Mouse (Mus musculus): ENCODE measurements at regions not wholly inside any gene's neighbourhood (a gene's known extent, or its start where the extent isn't known, plus 50 kb on each side); places are given as distances from the start of the nearest gene placed in this dataset.

DNA sequence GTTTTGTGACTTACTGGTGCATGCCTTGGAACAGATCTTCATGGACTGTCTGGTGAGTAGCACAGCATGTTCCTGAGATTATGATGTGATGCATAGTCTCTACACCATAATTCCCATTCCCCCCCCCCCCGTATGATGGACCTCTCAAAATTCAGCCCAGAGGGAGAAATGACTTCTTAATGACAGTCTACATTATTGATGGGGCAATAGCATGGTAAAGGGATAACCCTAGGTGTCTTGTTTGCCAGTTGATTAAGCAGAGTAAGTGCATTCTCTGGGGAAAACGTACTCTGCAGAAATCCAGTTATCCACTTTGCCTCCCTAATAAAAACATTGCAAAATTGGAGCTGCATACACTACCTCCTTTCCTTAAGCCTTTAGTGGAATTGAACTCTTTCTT lies 684.7 kb downstream of the Stpg2 start:
- Histone ChIP-seq H3K4me3 (no peak overlapping the region), H3K4me1 (0 out of 2 replicates have a peak, but pooled peaks cover 4% of the 10 kb centered on the region), H3K27me3 (no peaks in the 10 kb centered on the region), H3K36me3 (no peaks in the 10 kb centered on the region), H3K9me3 (no peaks in the 10 kb centered on the region), H3K9ac (no peak overlapping the region), H3K4me2 (no peak overlapping the region), H3K27ac (no peak overlapping the region)
- WGBS, result 69% methylated on average over 2 of the region's 2 CpGs
- ATAC-seq (ENCODE audit: insufficient number of reproducible peaks, insufficient read depth, low FRiP score, low TSS enrichment, low read depth), result no peak

DNA sequence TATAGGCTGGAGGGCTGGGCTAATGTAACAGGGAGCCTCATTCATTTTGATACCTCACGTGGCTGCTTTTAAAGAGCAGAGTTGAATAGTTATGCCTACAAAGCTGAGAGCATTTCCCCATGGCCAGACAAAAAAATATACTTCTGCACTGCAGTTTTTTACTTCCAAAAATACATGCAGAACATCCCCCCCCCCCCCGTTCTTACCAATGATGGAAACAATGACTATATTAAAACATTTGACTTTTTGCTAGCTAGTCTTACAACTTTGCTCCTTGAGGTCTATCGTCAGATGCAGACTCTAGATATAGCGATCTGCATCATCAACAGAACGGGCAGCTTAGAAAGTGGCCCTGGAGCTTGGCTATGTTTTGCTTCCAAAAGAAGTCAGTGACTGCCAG lies 692.4 kb downstream of the Stpg2 start:
- Histone ChIP-seq H3K9ac (no peak overlapping the region), H3K36me3 (no peaks in the 10 kb centered on the region), H3K27me3 (no peaks in the 10 kb centered on the region), H3K4me2 (no peak overlapping the region), H3K4me1 (0 out of 2 replicates have a peak, but pooled peaks cover 3% of the 10 kb centered on the region), H3K4me3 (no peak overlapping the region), H3K9me3 (peaks cover 3% of the 10 kb centered on the region; the same call in 1 of the 2 replicates), H3K27ac (no peak overlapping the region)
- WGBS, result 81% methylated on average over 5 of the region's 5 CpGs
- ATAC-seq (ENCODE audit: insufficient number of reproducible peaks, insufficient read depth, low FRiP score, low TSS enrichment, low read depth), result no peak

GRCm38 (mm10) chr3:139899213-139899612 lies 693.7 kb downstream of the Stpg2 start:
- 14% methylated on average over 5 of the region's 5 CpGs for WGBS
- ATAC-seq (ENCODE audit: insufficient number of reproducible peaks, insufficient read depth, low FRiP score, low TSS enrichment, low read depth), result no peak
- Histone ChIP-seq H3K36me3 (no peaks in the 10 kb centered on the region), H3K9me3 (peaks cover 3% of the 10 kb centered on the region; the same call in 1 of the 2 replicates), H3K27me3 (no peaks in the 10 kb centered on the region), H3K27ac (no peak overlapping the region), H3K4me2 (no peak overlapping the region), H3K4me3 (no peak overlapping the region), H3K4me1 (0 out of 2 replicates have a peak, but pooled peaks cover 3% of the 10 kb centered on the region), H3K9ac (no peak overlapping the region)

DNA sequence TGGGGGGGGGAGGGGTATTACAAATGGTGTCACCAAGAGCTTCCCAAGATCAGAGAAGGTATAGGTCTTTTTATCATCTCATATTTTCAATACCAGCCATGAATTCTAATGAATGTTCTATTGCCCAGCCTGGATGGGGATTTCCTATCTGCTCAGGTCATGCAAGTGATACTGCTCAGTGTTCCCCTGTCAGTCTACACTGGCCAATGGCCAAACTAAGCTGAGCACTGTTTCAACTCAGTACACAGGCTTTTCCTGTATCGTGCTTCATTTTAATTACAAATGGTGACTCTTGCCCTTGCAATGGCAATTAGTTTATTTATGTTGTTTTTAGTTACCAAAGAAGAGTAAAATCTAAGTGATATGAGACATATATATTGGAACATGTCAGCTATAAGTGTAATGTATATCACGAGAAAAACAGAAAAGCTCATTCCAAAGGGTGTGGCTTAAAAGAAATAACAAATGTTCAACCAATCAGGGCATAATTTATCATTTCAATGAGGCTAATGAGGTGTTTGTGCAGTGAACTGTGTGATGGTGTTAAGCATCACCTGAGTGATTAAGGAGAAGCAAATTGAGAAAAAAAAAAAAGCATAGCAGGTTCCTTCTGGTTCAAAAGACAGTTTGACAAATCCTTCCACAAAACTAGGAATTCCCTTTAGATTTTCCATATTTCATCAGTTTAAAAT lies 708.3 kb downstream of the Stpg2 start:
- no peaks in the 10 kb centered on the region for H3K9me3 ChIP-seq
- ATAC-seq (ENCODE audit: insufficient number of reproducible peaks, insufficient read depth, low FRiP score, low TSS enrichment, low read depth), result no peak
- no peaks in the 10 kb centered on the region for H3K27me3 ChIP-seq
- 83% methylated on average over 2 of the region's 2 CpGs for WGBS
- no peaks in the 10 kb centered on the region for H3K36me3 ChIP-seq
- no peak overlapping the region for H3K4me3 ChIP-seq
- H3K9ac ChIP-seq, result no peak overlapping the region
- H3K4me2 ChIP-seq, result no peak overlapping the region
- no peaks in the 10 kb centered on the region for H3K4me1 ChIP-seq
- H3K27ac ChIP-seq, result no peak overlapping the region

- Histone ChIP-seq H3K9ac (no peak overlapping the region), H3K4me1 (no peaks in the 10 kb centered on the region), H3K36me3 (no peaks in the 10 kb centered on the region), H3K4me2 (no peak overlapping the region), H3K27ac (no peak overlapping the region), H3K27me3 (no peaks in the 10 kb centered on the region), H3K9me3 (no peaks in the 10 kb centered on the region), H3K4me3 (no peak overlapping the region)
- ATAC-seq (ENCODE audit: insufficient number of reproducible peaks, insufficient read depth, low FRiP score, low TSS enrichment, low read depth), result no peak
- WGBS, result 43% methylated on average over 3 of the region's 3 CpGs
Observed at GRCm38 (mm10) chr3:139922267-139922666, 716.8 kb downstream of the Stpg2 start.

DNA sequence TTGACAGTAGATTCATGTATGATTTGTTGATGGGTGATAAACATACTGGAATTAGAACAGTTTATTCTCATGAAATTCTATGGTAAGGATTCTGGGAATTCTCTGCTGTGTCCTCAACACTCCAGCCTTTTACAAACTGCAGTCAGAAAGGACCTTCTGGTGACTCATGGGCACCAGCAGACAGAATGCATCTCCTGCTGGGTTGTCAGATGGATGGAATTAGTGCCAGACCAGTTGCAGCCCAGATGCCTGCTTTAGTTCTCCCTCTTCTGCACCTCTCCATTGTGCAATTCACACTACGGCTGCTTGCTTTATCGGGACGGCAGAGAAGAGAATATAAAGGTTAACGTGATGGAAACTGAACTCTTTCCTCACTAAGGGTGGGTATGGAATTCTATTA lies 727.5 kb downstream of the Stpg2 start:
- no peak for ATAC-seq (ENCODE audit: insufficient number of reproducible peaks, insufficient read depth, low FRiP score, low TSS enrichment, low read depth)
- WGBS, result 68% methylated on average over 4 of the region's 4 CpGs
- H3K27me3 ChIP-seq, result no peaks in the 10 kb centered on the region

DNA sequence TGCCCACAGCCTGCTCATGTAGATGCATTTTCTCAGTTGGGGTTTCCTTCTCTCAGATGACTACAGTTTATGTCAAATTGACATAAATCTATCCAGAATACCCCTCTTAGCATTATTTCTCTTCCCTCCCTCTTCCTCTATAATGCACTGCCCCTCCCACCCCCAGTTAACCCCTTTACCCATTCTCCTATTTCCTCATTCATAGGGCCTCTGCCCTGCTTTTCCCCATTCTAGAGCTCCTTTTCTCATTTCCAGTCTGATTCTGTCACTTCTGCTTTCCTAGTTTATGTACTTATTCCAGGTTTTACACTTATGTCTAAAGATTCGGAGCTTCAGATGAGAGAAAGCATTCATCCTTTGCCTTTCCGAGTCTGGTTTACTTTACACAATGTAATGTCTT lies 740.7 kb downstream of the Stpg2 start:
- no peak overlapping the region for H3K4me2 ChIP-seq

More for the DNA sequence above, 727.5 kb downstream of the Stpg2 start:
- no peaks in the 10 kb centered on the region for H3K9me3 ChIP-seq
- no peaks in the 10 kb centered on the region for H3K36me3 ChIP-seq
- no peak overlapping the region for H3K4me3 ChIP-seq
- no peak overlapping the region for H3K4me2 ChIP-seq
- no peaks in the 10 kb centered on the region for H3K4me1 ChIP-seq
- no peak overlapping the region for H3K9ac ChIP-seq
- H3K27ac ChIP-seq, result no peak overlapping the region

DNA sequence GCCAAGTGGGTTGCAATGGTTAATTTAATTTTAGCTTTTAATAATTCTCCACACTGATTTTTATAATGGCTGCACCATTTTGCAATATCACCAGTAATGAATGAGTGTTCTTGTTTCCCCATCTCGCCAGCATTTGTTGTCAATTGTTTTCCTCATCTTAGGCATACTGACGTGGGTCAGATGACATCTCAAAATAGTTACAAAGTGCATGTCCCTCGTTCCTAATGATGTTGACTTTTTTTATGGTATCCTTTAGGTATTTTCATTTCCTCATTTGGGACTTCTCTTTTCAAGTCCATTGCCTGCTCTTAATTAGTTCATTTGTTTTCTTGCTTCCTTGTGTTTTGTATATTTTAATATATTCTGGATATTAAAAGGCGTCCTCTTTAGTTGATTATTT lies 741.8 kb downstream of the Stpg2 start:
- no peak for ATAC-seq (ENCODE audit: insufficient number of reproducible peaks, insufficient read depth, low FRiP score, low TSS enrichment, low read depth)
- Histone ChIP-seq H3K4me1 (no peaks in the 10 kb centered on the region), H3K27me3 (no peaks in the 10 kb centered on the region), H3K27ac (no peak overlapping the region), H3K9me3 (no peaks in the 10 kb centered on the region), H3K36me3 (no peaks in the 10 kb centered on the region), H3K4me2 (no peak overlapping the region), H3K9ac (no peak overlapping the region), H3K4me3 (no peak overlapping the region)
- 63% methylated on average over 4 of the region's 4 CpGs for WGBS

More for the DNA sequence above, 740.7 kb downstream of the Stpg2 start:
- ATAC-seq (ENCODE audit: insufficient number of reproducible peaks, insufficient read depth, low FRiP score, low TSS enrichment, low read depth), result no peak
- Histone ChIP-seq H3K27ac (no peak overlapping the region), H3K27me3 (no peaks in the 10 kb centered on the region), H3K4me3 (no peak overlapping the region), H3K4me1 (no peaks in the 10 kb centered on the region), H3K9ac (no peak overlapping the region), H3K36me3 (no peaks in the 10 kb centered on the region), H3K9me3 (no peaks in the 10 kb centered on the region)
- WGBS, result 86% methylated on average over 2 of the region's 2 CpGs

DNA sequence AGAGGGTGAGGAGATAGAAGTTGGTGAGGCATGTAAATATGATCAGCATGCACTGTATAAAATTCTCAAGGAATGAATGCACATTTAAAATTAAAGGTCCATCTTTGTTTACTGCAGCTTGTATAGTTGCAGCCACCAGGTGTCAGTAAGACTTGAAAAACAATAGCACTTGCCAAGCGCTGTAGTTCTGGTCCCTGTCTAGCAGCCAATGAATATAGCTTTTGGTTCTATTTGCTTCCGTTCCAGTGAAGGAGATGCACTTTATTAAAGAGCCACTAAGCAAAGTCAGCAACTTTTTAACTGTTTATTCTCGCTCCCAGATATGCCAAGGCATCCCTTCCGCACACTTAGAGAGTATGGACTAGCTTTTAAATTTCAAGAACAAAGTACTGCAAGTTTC lies 743.6 kb downstream of the Stpg2 start:
- Histone ChIP-seq H3K4me2 (no peak overlapping the region), H3K36me3 (no peaks in the 10 kb centered on the region), H3K9ac (no peak overlapping the region), H3K27me3 (no peaks in the 10 kb centered on the region), H3K27ac (no peak overlapping the region), H3K4me1 (no peaks in the 10 kb centered on the region), H3K4me3 (no peak overlapping the region), H3K9me3 (no peaks in the 10 kb centered on the region)
- WGBS, result 65% methylated on average over 4 of the region's 4 CpGs
- no peak for ATAC-seq (ENCODE audit: insufficient number of reproducible peaks, insufficient read depth, low FRiP score, low TSS enrichment, low read depth)

DNA sequence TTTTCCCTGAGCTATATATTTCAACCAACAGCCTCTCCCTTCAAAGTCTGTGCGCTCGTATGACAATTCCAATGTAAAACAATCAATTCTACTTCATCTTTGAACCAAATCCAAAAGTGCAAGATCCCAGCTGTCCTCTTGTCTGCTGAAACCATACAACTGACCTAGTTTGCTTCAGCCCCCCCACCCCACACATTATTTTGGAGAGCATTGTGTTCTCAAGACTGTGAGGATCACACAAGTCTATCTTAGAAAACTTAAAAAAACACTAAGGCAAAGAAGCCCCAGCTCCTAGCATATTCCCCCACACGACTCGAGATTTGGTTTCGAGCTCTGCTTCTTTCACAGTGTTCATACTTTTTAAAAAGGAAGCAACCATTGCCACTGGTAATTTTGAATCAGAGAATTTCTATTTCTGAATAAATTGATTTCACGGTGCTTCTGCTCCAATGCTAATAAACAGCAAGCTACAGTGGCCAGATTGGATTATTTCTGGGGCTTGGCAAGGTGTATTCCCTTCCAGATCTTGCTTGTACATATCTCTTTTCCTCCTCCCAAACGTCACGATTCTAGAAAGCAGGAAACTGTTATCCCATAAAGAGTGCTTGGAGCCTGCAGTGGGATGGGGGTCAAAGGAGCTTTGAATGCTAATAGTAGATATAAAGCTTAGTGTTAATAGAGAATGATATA lies 744.7 kb downstream of the Stpg2 start:
- Histone ChIP-seq H3K4me1 (no peaks in the 10 kb centered on the region), H3K4me2 (no peak overlapping the region), H3K36me3 (no peaks in the 10 kb centered on the region), H3K9ac (no peak overlapping the region), H3K4me3 (no peak overlapping the region), H3K9me3 (no peaks in the 10 kb centered on the region), H3K27me3 (no peaks in the 10 kb centered on the region), H3K27ac (no peak overlapping the region)
- 70% methylated on average over 8 of the region's 8 CpGs for WGBS
- no peak for ATAC-seq (ENCODE audit: insufficient number of reproducible peaks, insufficient read depth, low FRiP score, low TSS enrichment, low read depth)

DNA sequence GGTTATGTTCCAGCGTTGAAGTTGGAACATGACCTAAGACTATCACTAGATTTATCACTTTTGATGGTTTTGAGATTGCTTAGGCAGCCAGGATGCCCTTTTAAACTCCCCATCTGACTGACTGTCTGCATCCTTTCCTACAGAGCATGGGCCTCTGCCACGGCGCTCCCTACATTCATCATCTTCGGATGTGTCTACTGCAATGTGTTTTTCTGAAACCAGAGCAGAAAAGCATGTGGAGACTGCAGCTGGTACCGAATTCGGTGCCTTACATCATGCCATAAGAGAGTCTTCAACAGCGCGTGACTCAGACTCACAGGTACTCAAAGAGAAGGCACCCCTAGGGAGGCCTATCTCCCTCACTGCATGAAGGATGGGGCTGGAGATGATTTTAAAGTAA lies 746.0 kb downstream of the Stpg2 start:
- no peaks in the 10 kb centered on the region for H3K9me3 ChIP-seq
- no peaks in the 10 kb centered on the region for H3K36me3 ChIP-seq
- H3K9ac ChIP-seq, result no peak overlapping the region
- H3K4me1 ChIP-seq, result no peaks in the 10 kb centered on the region
- H3K27ac ChIP-seq, result no peak overlapping the region
- H3K4me3 ChIP-seq, result no peak overlapping the region
- 89% methylated on average over 8 of the region's 8 CpGs for WGBS
- H3K4me2 ChIP-seq, result no peak overlapping the region
- no peaks in the 10 kb centered on the region for H3K27me3 ChIP-seq
- ATAC-seq (ENCODE audit: insufficient number of reproducible peaks, insufficient read depth, low FRiP score, low TSS enrichment, low read depth), result no peak

DNA sequence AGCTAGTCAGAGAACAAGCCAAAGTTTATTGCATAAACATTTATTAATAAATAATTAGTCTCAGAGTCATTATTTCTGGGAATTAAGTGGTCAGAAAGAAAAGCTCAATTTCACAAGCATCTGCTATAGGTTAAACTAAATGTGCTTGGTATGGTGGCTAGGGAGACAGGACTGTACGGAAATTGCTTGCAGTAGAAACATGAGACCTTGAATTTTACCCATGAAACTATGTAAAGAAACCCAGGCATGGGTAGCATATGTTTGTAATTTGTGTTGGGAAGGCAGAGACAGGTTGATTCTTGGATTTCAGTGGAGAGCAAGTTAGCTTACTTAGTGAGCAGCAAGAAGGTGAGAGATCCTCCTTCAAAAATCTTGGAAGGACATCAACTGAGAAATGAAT lies 772.7 kb downstream of the Stpg2 start:
- H3K27me3 ChIP-seq, result no peaks in the 10 kb centered on the region
- no peak for ATAC-seq (ENCODE audit: insufficient number of reproducible peaks, insufficient read depth, low FRiP score, low TSS enrichment, low read depth)
- 31% methylated on average over 1 of the region's 1 CpGs for WGBS

More for the DNA sequence above, 772.7 kb downstream of the Stpg2 start:
- Histone ChIP-seq H3K9me3 (no peaks in the 10 kb centered on the region), H3K9ac (no peak overlapping the region), H3K36me3 (no peaks in the 10 kb centered on the region), H3K4me3 (no peak overlapping the region), H3K4me1 (no peaks in the 10 kb centered on the region), H3K27ac (no peak overlapping the region), H3K4me2 (no peak overlapping the region)
